Mouse (Mus musculus) liver, embryonic 13.5 days (tissue): ENCODE results near the gene Vamp9. TPM values are rescaled to one million over a fixed set of nuclear protein-coding genes. Genes with fewer than 3 reads are reported as not detected.
A peak's percentile ranks its signal among the peaks of the same experiment; 100 is the strongest.

ENCODE experiments used
- ATAC-seq: fragments of 200-750 bp; cut with Nextera tagmentation; 2 replicates; pipeline ENCODE4 v1.8.0; 2017; ENCODE audit warnings: low read depth, mild to moderate bottlenecking, moderate number of reproducible peaks, moderate library complexity
- DNase-seq: peaks from one replicate; pipeline ENCODE4 v3.0.0; 2022
- H3K27ac ChIP-seq: fragments of 300-500 bp; sonication (generic); 2 replicates; pipeline ENCODE4 v1.5.1; 2015; ENCODE audit warnings: moderate library complexity, mild to moderate bottlenecking, inconsistent platforms
- H3K27me3 ChIP-seq: fragments of 300-500 bp; sonication (generic); 2 replicates; pipeline ENCODE4 v1.6.1; 2015; ENCODE audit warnings: mild to moderate bottlenecking, inconsistent platforms
- H3K36me3 ChIP-seq: fragments of 300-500 bp; sonication (generic); 2 replicates; pipeline ENCODE4 v1.6.1; 2015; ENCODE audit warnings: mild to moderate bottlenecking, inconsistent platforms
- H3K4me1 ChIP-seq: fragments of 300-500 bp; sonication (generic); replicated peaks from 2 replicates; pipeline ENCODE4 v1.6.1; 2015; ENCODE audit warnings: inconsistent platforms
- H3K4me2 ChIP-seq: fragments of 300-500 bp; sonication (generic); 2 replicates; pipeline ENCODE4 v1.6.1; 2015; ENCODE audit warnings: inconsistent platforms, mild to moderate bottlenecking, moderate library complexity
- H3K4me3 ChIP-seq: fragments of 300-500 bp; sonication (generic); replicated peaks from 2 replicates; pipeline ENCODE4 v1.5.1; 2015; ENCODE audit warnings: mild to moderate bottlenecking, inconsistent platforms
- H3K9ac ChIP-seq: fragments of 300-500 bp; sonication (generic); 2 replicates; pipeline ENCODE4 v1.6.1; 2015; ENCODE audit warnings: mild to moderate bottlenecking, inconsistent platforms
- H3K9me3 ChIP-seq: fragments of 300-500 bp; sonication (generic); replicated peaks from 2 replicates; pipeline ENCODE4 v1.6.1; 2016; ENCODE audit warnings: inconsistent platforms
- WGBS: fragments of 180-500 bp; shearing (Covaris S2); methylation state at CpG from one replicate; pipeline ENCODE4 v1.1.7; 2015; ENCODE audit not compliant: insufficient replicate concordance; 5-methylcytosine and 5-hydroxymethylcytosine counted together
- polyA plus RNA-seq: library from polyadenylated mRNA; unstranded; fragments of >200 nt; fragmentation: Nextera tagmentation; extraction: Ambion mirVana; gene quantifications from 2 replicates; pipeline ENCODE4 v1.2.1, GENCODE M21; 2015

Vamp9 gene
- polyA plus RNA-seq, 1 experiment from 2014 or later: not detected

DNA sequence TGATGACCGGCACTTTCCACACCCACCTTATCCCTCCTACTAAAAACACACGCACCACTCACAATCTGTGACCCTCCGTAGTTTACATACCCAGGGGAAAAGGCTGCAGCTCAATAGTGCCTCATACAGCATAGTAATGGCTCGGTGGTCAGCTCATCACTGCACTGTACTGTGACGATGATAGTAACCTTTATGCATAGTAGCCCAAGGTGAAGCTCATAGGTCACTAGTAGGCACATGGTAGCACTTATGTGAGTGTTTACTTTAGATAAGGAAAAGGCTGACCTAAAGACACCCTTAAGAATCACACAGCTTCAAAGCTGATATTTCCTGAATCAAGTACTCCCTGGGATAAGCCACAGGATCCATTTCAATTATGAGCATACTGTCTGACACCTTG is 46.5 kb downstream of the Vamp9 start:
- ATAC-seq: peak; percentile 71
- 63% methylated on average over 5 of the region's 5 CpGs for WGBS

GRCm38 (mm10) chr5:99953883-99954282 is 47.8 kb downstream of the Vamp9 start:
- DNase-seq: no peak
- H3K9me3 ChIP-seq: no peaks in the 10 kb centered on the region
- H3K4me2 ChIP-seq: no peak overlapping the region
- H3K9ac ChIP-seq: no peak overlapping the region
- H3K4me3 ChIP-seq: no peak overlapping the region
- WGBS: 48% methylated on average over 1 of the region's 1 CpGs
- peaks cover 24% of the 10 kb centered on the region for H3K36me3 ChIP-seq
- ATAC-seq: no peak
- H3K27me3 ChIP-seq: no peaks in the 10 kb centered on the region
- H3K27ac ChIP-seq: no peak overlapping the region
- peaks cover 10% of the 10 kb centered on the region; the same call in 1 of the 2 replicates for H3K4me1 ChIP-seq

More for the DNA sequence above, 46.5 kb downstream of the Vamp9 start:
- Histone ChIP-seq H3K36me3 (peaks cover 16% of the 10 kb centered on the region), H3K4me2 (no peak overlapping the region), H3K4me1 (peaks cover 10% of the 10 kb centered on the region; the same call in 1 of the 2 replicates), H3K27ac (no peak overlapping the region), H3K9ac (no peak overlapping the region), H3K27me3 (no peaks in the 10 kb centered on the region), H3K4me3 (no peak overlapping the region), H3K9me3 (no peaks in the 10 kb centered on the region)
- no peak for DNase-seq

- 0 out of 2 replicates have a peak, but pooled peaks cover 4% of the 10 kb centered on the region for H3K4me1 ChIP-seq
- DNase-seq (no peak), ATAC-seq (no peak)
- no peaks in the 10 kb centered on the region for H3K9me3 ChIP-seq
- WGBS: 87% methylated on average over 1 of the region's 1 CpGs
- peaks cover 53% of the 10 kb centered on the region for H3K36me3 ChIP-seq
- no peaks in the 10 kb centered on the region for H3K27me3 ChIP-seq
- H3K9ac ChIP-seq: no peak overlapping the region
- H3K4me2 ChIP-seq: no peak overlapping the region
- no peak overlapping the region for H3K4me3 ChIP-seq
- no peak overlapping the region for H3K27ac ChIP-seq
Observed at GRCm38 (mm10) chr5:99958666-99959065, 52.6 kb downstream of the Vamp9 start.

DNA sequence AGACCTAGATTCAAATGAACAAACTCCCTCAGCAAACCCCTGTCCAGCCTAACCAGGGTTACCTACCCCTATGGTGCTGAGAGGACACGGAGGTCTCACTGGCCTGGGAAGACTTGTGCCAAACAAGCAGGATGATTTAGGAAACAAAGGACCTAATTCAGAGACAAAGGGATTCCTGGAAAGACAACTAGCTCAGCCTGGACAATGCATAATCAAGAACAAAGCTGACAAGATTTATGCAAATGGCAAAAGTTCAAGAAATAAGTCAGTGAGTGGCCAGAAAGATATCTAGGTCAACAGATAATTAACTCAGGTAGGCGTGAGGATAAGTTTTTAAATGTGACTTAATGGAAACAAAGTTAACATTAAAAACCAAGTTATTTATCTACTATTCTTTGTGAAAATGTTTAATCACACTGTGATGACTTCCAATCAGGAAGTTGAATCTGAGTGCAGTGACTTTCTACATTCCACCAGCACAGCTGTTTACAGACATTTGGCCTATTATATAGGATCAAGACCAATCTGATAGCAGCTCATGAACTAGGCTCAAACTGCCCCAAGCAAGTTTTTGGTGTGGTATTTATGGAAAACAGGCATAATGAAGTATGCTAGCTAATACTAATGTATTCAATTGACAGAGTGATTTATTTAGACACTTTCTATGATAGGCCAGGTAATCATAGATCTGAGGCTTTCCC is 53.3 kb downstream of the Vamp9 start:
- ATAC-seq (no peak), DNase-seq (no peak)
- Histone ChIP-seq H3K27ac (no peak overlapping the region), H3K36me3 (peaks cover 60% of the 10 kb centered on the region), H3K9ac (no peak overlapping the region), H3K4me1 (0 out of 2 replicates have a peak, but pooled peaks cover 4% of the 10 kb centered on the region), H3K4me2 (no peak overlapping the region), H3K4me3 (no peak overlapping the region), H3K27me3 (no peaks in the 10 kb centered on the region), H3K9me3 (no peaks in the 10 kb centered on the region)
- 82% methylated on average over 2 of the region's 2 CpGs for WGBS

GRCm38 (mm10) chr5:99959960-99960359 is 53.9 kb downstream of the Vamp9 start:
- peaks cover 65% of the 10 kb centered on the region for H3K36me3 ChIP-seq
- no peak overlapping the region for H3K27ac ChIP-seq
- 53% methylated on average over 2 of the region's 2 CpGs for WGBS
- H3K4me2 ChIP-seq: no peak overlapping the region
- ATAC-seq (no peak), DNase-seq (no peak)
- H3K27me3 ChIP-seq: no peaks in the 10 kb centered on the region
- no peaks in the 10 kb centered on the region for H3K9me3 ChIP-seq
- H3K4me1 ChIP-seq: 0 out of 2 replicates have a peak, but pooled peaks cover 4% of the 10 kb centered on the region
- no peak overlapping the region for H3K9ac ChIP-seq
- no peak overlapping the region for H3K4me3 ChIP-seq

DNA sequence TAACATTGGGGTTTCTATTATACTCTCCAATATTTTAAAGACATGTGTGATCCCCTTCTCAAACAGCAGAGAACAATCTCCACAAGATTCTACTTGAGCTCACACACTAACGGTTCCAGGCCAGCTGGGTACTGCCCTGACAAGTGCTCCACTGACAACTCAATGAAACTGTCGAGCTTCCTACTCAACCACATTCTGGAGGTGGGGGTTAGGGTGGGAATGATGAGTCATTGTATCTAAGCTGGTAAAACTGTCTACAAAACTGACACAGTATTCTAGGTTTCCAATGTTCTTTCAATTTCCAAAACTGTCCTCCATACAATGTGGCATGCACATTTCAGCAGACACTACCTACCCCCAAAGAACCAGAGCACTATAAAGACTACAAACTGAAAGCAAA is 67.9 kb downstream of the Vamp9 start:
- Histone ChIP-seq H3K36me3 (peaks cover 40% of the 10 kb centered on the region), H3K4me3 (peak overlapping the region; percentile 14), H3K4me2 (peak overlapping the region; percentile 51), H3K27me3 (no peaks in the 10 kb centered on the region), H3K4me1 (peaks cover 51% of the 10 kb centered on the region), H3K9ac (peak overlapping the region; percentile 49; the same call in 1 of the 2 replicates), H3K27ac (no peak overlapping the region; the same call in 1 of the 2 replicates), H3K9me3 (no peaks in the 10 kb centered on the region)
- DNase-seq (no peak), ATAC-seq (no peak)
- 13% methylated on average over 2 of the region's 2 CpGs for WGBS

DNA sequence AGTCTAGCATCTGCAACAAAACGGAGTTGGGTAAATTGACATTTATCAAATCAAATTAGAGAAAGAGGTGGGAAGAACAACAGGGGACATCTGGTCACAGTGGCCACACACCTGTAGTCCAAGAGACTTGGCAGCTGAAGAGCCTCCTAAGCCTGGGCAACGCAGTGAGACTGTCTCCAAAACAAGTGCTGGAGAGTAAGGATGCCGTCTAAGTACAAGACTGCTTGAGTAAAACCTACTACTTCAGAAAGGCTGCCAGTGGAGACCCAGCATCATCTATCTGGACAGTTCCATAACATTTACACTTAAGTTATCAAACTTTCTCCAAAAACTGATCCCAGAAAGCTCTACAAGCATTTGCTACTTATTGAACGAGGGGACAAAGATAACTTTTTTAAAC is 69.0 kb downstream of the Vamp9 start:
- Histone ChIP-seq H3K9ac (peak overlapping the region; percentile 45), H3K36me3 (peaks cover 32% of the 10 kb centered on the region), H3K27me3 (no peaks in the 10 kb centered on the region), H3K27ac (no peak overlapping the region), H3K4me3 (peak overlapping the region; percentile 97), H3K9me3 (no peaks in the 10 kb centered on the region), H3K4me2 (peak overlapping the region; percentile 51), H3K4me1 (peaks cover 54% of the 10 kb centered on the region)
- DNase-seq: no peak
- 46% methylated on average over 4 of the region's 4 CpGs for WGBS
- no peak for ATAC-seq

DNA sequence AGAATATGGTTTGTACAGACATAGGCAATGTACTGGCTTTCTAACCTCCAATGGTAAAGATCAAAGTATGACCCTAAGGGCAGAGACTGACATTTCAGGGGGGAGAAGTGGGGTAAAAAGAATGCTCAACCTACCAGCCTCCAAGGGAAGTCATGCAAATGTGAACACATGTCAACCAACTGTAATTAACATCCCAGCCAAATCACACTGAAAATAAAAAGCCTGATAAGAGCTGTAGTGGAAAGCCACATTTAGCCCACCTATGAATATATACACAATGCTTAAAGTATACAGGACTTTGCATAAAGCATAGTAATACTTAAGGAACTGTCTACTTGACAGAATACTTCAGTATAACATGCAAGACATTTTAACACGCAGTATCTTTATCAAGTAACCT is 69.7 kb downstream of the Vamp9 start:
- ATAC-seq (no peak), DNase-seq (no peak)
- H3K4me2 ChIP-seq: peak overlapping the region; percentile 89
- no peaks in the 10 kb centered on the region for H3K27me3 ChIP-seq
- 0 out of 2 replicates have a peak overlapping the region, but pooled peaks have one; percentile 15 for H3K27ac ChIP-seq
- peak overlapping the region; percentile 60 for H3K9ac ChIP-seq
- no peaks in the 10 kb centered on the region for H3K9me3 ChIP-seq
- peaks cover 26% of the 10 kb centered on the region for H3K36me3 ChIP-seq
- peaks cover 48% of the 10 kb centered on the region for H3K4me1 ChIP-seq
- WGBS: 63% methylated on average over 1 of the region's 1 CpGs
- H3K4me3 ChIP-seq: peak overlapping the region; percentile 97

DNA sequence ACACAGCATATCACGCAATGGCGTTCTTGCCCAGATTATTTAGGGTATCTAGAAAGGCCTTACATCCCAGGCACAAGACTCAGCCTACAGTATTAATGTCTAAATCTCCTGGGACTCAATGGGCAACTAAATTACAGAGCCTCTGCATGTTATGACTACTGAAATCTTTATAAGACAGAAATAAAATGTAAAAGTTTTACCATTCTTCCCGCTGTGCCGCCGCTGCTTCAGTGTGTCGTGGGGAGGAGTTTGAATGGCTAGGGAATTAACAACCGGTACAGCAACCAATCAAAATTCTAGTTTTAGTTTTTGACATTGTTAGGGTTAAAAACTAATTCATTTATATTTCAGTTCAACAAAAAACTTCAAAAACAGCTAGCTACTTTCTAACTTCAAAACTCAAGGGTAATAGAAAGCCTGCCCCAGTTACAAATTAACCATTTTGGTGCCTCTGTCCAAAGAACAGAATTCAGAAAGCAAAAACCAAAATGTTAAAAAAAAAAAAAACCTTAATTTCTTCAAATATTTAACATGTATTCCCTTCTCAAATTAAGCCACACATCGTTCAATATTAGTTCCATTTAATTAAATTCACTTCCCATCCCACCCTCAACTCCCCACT is 70.4 kb downstream of the Vamp9 start:
- no peaks in the 10 kb centered on the region for H3K9me3 ChIP-seq
- DNase-seq (no peak), ATAC-seq (no peak)
- H3K4me3 ChIP-seq: peak overlapping the region; percentile 97
- no peaks in the 10 kb centered on the region for H3K27me3 ChIP-seq
- H3K4me2 ChIP-seq: peak overlapping the region; percentile 89
- 9% methylated on average over 8 of the region's 8 CpGs for WGBS
- peaks cover 45% of the 10 kb centered on the region for H3K4me1 ChIP-seq
- peak overlapping the region; percentile 94; the same call in 1 of the 2 replicates for H3K27ac ChIP-seq
- peaks cover 24% of the 10 kb centered on the region for H3K36me3 ChIP-seq
- peak overlapping the region; percentile 98 for H3K9ac ChIP-seq

GRCm38 (mm10) chr5:99977516-99978301 is 71.7 kb downstream of the Vamp9 start:
- Histone ChIP-seq H3K36me3 (peaks cover 22% of the 10 kb centered on the region), H3K4me3 (peak overlapping the region; percentile 97), H3K9me3 (no peaks in the 10 kb centered on the region), H3K4me2 (peak overlapping the region; percentile 89), H3K4me1 (peaks cover 45% of the 10 kb centered on the region), H3K9ac (peak overlapping the region; percentile 98), H3K27ac (peak overlapping the region; percentile 94), H3K27me3 (no peaks in the 10 kb centered on the region)
- WGBS: under 1% methylated on average over 43 of the region's 50 CpGs
- ATAC-seq (peak; percentile 25), DNase-seq (peak; percentile 71)
